Mouse (Mus musculus) ES-Bruce4 (cell line): ENCODE measurements at regions not wholly inside any gene's neighbourhood (a gene's known extent, or its start where the extent isn't known, plus 50 kb on each side); places are given as distances from the start of the nearest gene placed in this dataset.

Source experiments
- CTCF ChIP-seq: IDR thresholded peaks from one replicate; pipeline ENCODE4 v1.8.1; 2011; ENCODE audit warnings: low read depth, low read length
- EP300 ChIP-seq: IDR thresholded peaks from 2 replicates; pipeline ENCODE4 v1.6.1; 2011; ENCODE audit warnings: low read depth, low read length; ENCODE audit not compliant: insufficient read depth
- POLR2A ChIP-seq: IDR thresholded peaks from one replicate; pipeline ENCODE4 v1.8.1; 2011; ENCODE audit warnings: low read length; ENCODE audit not compliant: insufficient read depth

DNA sequence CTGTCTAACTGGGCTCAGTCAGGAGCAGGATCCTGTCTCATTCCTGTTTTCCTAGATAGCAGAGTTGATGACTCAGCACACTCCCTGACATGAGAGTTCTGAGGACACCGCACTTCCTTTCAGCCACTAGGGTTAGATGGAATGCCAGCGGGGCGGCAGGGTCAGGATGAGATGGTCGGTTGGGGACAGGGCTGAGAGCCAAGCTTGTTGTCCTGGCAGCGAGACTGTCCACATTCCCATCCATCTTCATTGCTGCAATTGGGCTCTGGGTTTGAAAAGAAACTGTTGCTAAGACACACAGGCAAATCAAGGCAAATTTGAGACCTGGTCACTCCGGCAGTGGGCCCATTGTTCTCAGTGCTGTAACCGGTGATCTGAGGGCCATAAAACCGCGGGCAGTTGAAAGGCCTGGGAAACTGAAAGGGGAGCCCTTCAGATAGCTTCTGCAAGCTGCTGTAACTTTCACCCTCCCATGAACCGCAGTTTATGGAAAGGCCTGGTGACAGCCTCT lies 246.5 kb upstream of the Irx1 start:
- no peak for TF ChIP-seq POLR2A
- no peak for TF ChIP-seq CTCF
- TF ChIP-seq EP300, result no peak
